Mouse (Mus musculus) effector memory CD4-positive, alpha-beta T cell, adult 7 months (primary cell): ENCODE data around the gene Slc25a22. TPM values are rescaled to one million over a fixed set of nuclear protein-coding genes. Genes with fewer than 3 reads are reported as not detected.

Source experiments
- polyA plus RNA-seq: library from polyadenylated mRNA; unstranded; fragments of 100-300 nt; shearing (Covaris generic); gene quantifications from one replicate; pipeline ENCODE4 v1.2.1, GENCODE M21; 2017

The Slc25a22 gene
- 51.0 TPM for polyA plus RNA-seq

GRCm38 (mm10) chr7:141437178-141438120 is at the start of gene Slc25a22:
Gene Slc25a22 (minus strand): TSS chr7:141437892.

GRCm38 (mm10) chr7:141475011-141475804 is 37.5 kb upstream of the Slc25a22 start, which contains the start of the genes Polr2l and Tspan4:
Gene Polr2l (minus strand): TSS chr7:141475132.
Gene Tspan4 (plus strand): TSS chr7:141475240.

GRCm38 (mm10) chr7:141467230-141468030 is 29.7 kb upstream of the Slc25a22 start, which contains the start of gene Cd151:
Gene Cd151 (plus strand): TSS chr7:141467392.

GRCm38 (mm10) chr7:141460391-141461113 is 22.9 kb upstream of the Slc25a22 start, which contains the start of gene Cracr2b:
Gene Cracr2b (plus strand): TSS chr7:141461094.

GRCm38 (mm10) chr7:141454967-141455551 is 17.4 kb upstream of the Slc25a22 start, which contains the start of gene Pnpla2:
Gene Pnpla2 (plus strand): TSS chr7:141455198.

GRCm38 (mm10) chr7:141447110-141447991 is 9.7 kb upstream of the Slc25a22 start, which contains the start of gene Rplp2:
Gene Rplp2 (plus strand): TSS chr7:141447370.

GRCm38 (mm10) chr7:141443828-141444237 is 6.1 kb upstream of the Slc25a22 start, which contains the start of gene Pidd1:
Gene Pidd1 (minus strand): TSS chr7:141444025.

GRCm38 (mm10) chr7:141429310-141429709 is 8.4 kb downstream of the Slc25a22 start, which contains the start of gene Cend1:
Gene Cend1 (minus strand): TSS chr7:141429491.

GRCm38 (mm10) chr7:141413809-141414584 is 23.7 kb downstream of the Slc25a22 start, which contains the start of gene Gatd1:
Gene Gatd1 (minus strand): TSS chr7:141414136.

GRCm38 (mm10) chr7:141391625-141392551 is 45.8 kb downstream of the Slc25a22 start, which contains the start of gene Taldo1:
Gene Taldo1 (plus strand): TSS chr7:141392199.

Other genes with a start within 250 kb of the Slc25a22 start
- 25.0 TPM for gene Hras, start 243.9 kb downstream of the Slc25a22 start, polyA plus RNA-seq
- 2.7 TPM for gene Lrrc56, start 243.7 kb downstream of the Slc25a22 start, polyA plus RNA-seq
- gene Lmntd2, start 223.8 kb downstream of the Slc25a22 start, polyA plus RNA-seq, result 13.5 TPM
- gene Rassf7, start 222.0 kb downstream of the Slc25a22 start, polyA plus RNA-seq, result 6.5 TPM
- gene Phrf1, start 209.1 kb downstream of the Slc25a22 start, polyA plus RNA-seq, result 95.3 TPM
- gene Irf7, start 171.4 kb downstream of the Slc25a22 start, polyA plus RNA-seq, result 405 TPM
- gene Cdhr5, start 161.1 kb downstream of the Slc25a22 start, polyA plus RNA-seq, result not detected
- gene Sct, start 158.8 kb downstream of the Slc25a22 start, polyA plus RNA-seq, result not detected
- not detected for gene Drd4, start 145.9 kb downstream of the Slc25a22 start, polyA plus RNA-seq
- gene Deaf1, start 110.2 kb downstream of the Slc25a22 start, polyA plus RNA-seq, result 53.6 TPM
- 23.2 TPM for gene Tmem80, start 110.2 kb downstream of the Slc25a22 start, polyA plus RNA-seq
- 0.23 TPM for gene Eps8l2, start 99.0 kb downstream of the Slc25a22 start, polyA plus RNA-seq
- 201 TPM for gene Taldo1, start 45.7 kb downstream of the Slc25a22 start, polyA plus RNA-seq
- 23.2 TPM for gene Gatd1, start 23.8 kb downstream of the Slc25a22 start, polyA plus RNA-seq
- not detected for gene Cend1, start 8.4 kb downstream of the Slc25a22 start, polyA plus RNA-seq
- gene Pidd1, start 6.1 kb upstream of the Slc25a22 start, polyA plus RNA-seq, result 4.1 TPM
- gene Rplp2, start 9.5 kb upstream of the Slc25a22 start, polyA plus RNA-seq, result 1,870 TPM
- 167 TPM for gene Pnpla2, start 17.3 kb upstream of the Slc25a22 start, polyA plus RNA-seq
- gene Cracr2b, start 23.2 kb upstream of the Slc25a22 start, polyA plus RNA-seq, result not detected
- gene Cd151, start 29.5 kb upstream of the Slc25a22 start, polyA plus RNA-seq, result 3.2 TPM
- gene Polr2l, start 37.2 kb upstream of the Slc25a22 start, polyA plus RNA-seq, result 24.2 TPM
- gene Tspan4, start 37.3 kb upstream of the Slc25a22 start, polyA plus RNA-seq, result 0.55 TPM
- gene Chid1, start 102.0 kb upstream of the Slc25a22 start, polyA plus RNA-seq, result 16.0 TPM
- gene Ap2a2, start 124.3 kb upstream of the Slc25a22 start, polyA plus RNA-seq, result 50.4 TPM
- gene Muc6, start 217.4 kb upstream of the Slc25a22 start, polyA plus RNA-seq, result 0.07 TPM